Mouse (Mus musculus): ENCODE results near the gene B3gnt6.
"Not testable (repeated sequence)": the region's sequence is repeated elsewhere in the genome, so short reads cannot be mapped to it uniquely, and the experiment has no call there.

B3gnt6 gene

DNA sequence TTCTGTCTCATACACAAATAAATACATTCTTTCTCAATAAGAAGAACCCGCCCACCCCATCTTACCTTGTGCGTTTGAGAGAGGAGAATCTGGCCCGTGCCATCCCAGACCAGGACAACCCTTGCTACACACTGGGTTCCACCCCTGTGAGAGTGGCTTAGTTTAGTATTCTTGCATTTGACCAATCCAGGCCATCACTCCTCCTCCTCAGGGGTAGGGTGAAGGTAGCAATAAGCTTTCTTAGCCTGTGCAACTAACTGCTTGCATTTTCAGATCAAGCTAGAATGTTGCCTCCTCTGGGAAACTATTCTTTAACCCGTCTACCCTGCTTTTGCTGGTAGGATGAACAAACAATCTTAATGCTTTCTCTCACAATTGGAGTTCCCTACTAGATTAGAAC lies at the start of gene B3gnt6:
Gene B3gnt6 (minus strand): TSS at position 101 of the 400 bp plus-strand sequence.
- no peak for DNase-seq

DNA sequence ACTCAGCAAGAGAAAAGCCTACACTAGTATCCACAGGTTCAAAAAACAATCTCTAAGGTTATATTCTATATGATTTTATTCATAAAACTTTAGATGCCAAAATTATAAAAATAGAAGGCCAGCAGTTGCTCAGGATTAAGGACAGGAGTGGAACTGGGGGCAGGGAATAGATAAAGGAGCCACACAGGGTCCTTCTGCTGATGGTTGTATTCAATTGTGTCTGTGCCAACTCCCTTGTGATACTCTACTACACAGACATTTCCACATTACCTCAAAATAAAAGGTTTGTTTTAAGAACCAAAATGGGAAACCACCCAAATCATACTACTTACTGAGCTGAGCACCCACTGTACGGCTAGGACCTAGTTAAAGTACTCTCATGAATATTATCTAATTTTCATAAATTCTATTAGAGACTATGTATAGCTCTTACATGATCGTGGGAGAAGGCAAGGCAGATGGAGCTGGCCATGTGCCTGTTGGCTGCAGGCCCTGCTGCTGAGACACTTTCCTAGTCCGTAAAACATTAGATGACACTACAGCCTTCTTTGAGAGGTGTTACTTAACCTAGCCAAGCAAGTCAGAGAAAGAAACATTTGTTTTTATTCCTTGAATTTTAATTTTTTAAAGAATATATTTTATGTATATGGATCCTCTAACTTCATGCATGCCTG lies 37.5 kb upstream of the B3gnt6 start:
- DNase-seq: no peak

DNA sequence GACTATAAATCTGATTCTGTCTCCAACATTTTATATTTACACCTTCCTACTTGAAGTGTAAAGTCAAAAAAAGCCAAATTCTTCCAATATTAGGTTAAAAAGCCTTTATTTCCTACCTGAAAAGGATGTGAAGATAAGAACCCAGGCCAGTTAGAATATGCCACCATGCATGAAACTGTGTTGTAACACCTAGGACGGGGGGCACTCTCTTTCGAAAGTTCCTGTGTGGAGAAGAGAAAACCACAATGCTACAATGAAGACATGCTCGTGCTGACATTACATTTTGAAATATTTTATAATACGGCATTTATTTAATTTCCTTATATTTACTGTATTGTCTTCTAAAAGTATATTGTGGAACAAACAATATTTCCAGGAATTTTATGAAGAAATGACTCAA lies 24.5 kb upstream of the B3gnt6 start:
- no peak for DNase-seq

DNA sequence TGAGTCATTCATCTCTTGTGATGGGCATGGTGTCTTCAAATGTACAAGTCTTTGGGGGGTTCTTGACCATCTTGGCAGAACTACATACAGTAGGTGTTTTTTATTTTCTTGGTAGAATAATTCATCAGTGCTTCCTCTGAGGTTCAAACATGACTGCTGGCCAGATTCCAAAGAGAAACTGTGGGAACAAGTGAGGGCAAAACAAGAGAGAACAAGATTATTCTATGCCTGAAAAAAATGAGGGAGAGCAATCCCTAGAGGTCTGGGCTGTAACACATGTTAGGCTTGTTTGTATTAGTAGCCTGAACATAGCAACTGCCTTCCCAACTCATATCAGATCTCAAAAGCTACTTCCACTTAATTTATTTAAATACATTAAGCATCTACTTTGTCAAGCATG lies 17.4 kb upstream of the B3gnt6 start:
- DNase-seq: no peak

GRCm38 (mm10) chr7:98202946-98203345 lies 3.7 kb upstream of the B3gnt6 start:
- DNase-seq: no peak

DNA sequence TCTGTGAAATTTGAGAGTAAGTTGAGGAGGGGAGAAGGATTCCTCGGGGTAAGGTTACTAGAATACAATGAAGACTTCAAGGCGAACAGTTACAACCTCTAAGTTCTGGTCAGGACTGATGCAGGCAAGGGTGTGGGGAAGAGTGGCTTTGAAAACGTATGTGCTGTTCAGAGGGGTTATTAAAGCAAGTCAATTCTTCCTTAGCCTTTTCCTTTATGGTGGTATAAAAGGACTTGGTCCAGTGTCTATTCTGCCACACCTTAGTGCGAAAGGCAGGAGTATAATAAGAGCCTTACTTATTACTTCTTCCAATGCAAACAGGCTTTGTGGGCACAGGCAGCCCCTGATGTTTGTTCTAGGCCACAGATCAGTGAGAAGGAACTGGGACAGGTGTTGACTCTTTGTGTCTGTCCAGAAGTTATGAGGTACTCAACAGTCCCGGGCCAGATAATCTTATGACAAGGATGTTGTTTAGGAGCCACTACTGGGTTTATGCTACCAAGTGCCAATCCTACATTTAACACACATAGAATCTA lies 2.3 kb upstream of the B3gnt6 start:
- no peak for DNase-seq

GRCm38 (mm10) chr7:98200396-98200795 lies 1.1 kb upstream of the B3gnt6 start:
- no peak for DNase-seq

GRCm38 (mm10) chr7:98195151-98195801 lies 4.0 kb downstream of the B3gnt6 start:
- no peak for DNase-seq

DNA sequence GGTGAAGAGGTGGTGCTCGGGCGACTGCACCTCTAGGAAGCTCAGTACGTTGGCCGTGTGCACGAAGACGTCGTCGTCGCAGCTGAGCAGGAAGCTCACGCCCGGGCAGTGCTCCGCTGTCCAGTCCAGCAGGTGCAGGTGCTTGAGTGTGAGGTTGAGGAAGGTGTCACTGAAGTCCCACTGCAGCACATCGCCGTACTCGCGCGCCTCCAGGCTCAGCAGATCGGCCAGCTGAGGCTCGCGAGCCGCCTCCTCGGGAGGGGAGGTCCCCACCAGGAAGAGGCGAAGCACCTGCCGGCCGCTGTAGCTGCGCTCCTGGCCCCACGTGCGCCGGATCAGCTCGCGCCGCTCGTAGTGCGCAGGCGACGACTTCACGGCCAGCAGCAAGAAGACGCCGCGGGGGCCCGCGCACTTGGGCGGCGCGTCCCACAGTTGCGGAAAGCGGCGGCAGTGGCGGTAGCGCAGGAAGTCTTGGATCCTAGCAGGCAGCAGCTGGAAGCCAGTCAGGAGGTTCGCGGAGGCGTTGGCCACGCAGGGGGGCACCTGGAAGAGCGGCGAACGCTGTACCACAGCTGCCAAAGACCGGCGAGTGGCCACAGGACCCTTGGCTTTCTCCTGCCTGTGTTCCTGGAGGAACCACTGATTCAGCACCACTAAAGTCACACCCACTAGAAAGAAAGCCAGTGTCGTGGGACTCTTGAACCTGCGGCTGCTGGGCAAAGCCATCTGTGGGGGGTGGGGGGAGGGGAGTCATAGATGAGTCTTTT lies 5.1 kb downstream of the B3gnt6 start:
- DNase-seq: peak; percentile 70

- peak; percentile 76 for DNase-seq
Observed at GRCm38 (mm10) chr7:98193515-98194025, 5.7 kb downstream of the B3gnt6 start.

DNA sequence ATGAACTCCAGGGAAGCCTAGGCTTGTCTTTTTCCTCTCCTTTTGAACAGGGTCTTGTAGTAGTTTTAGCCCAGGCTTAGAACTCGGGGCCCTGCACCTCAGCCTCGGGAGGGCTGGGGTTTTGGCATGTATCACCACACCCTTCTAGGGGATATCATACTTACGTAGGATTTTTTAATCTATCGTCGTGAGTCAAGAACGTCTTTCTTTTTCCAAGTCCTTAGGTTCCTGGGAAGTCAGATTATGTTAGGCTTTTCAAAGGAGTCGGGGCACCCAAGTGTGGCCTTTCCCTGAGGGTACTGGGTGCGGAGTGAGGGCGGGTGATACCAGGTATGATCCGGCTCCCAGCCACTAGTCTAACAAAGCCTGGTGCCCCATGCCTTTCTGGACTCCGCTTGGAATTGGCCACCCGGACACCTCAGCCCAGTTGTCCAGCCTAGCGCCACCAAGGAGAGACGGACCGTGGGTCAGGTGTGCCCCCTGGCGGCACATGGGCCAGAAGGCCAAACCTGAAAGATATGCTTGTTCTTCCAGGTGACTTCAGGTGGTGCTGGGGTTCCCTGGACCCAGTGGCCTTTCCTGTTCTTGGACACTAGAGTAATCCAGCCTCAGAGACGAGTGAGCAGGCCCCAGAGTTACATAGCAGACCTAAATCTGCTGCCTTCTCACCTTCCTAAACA lies 7.6 kb downstream of the B3gnt6 start:
- no peak for DNase-seq

DNA sequence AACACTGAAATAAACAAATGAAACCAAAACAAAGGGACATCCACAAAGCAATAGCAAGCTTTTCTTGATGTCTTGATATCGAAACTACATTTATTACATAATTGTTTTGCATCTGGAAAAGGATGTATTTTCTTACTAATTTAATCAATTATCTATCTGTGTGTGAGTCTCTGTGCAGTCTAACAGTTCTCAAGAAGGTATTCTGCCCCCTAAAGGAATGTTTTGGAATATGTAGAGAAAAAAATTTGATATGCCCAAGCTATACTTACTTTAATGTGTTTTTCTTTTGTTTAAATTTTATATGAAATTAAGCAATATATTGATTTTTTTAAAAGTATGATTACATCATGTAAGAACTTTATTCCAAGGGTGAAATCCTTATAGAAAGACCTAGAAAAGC lies 8.7 kb downstream of the B3gnt6 start:
- no peak for DNase-seq

DNA sequence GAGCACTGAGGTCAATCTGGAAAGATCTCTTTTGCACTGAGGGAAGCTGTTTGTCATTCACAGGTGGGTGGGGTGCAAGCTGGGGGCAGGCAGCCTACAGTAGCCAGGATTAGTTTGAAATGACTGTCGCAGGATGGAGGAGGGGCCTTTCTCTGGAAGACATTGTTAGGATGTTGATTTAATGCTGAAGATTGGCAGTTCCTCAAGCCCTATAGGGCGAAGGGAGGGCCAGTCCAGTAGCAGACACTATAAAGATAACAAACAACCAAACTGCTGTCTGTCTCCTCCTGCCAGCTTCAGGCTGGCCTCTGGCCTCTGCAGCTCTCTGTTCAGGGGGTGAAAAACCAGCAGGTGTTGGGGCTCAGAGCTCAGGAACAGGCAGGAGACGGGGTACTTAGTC lies 9.5 kb downstream of the B3gnt6 start:
- DNase-seq: no peak

- no peak for DNase-seq
Observed at GRCm38 (mm10) chr7:98188680-98189079, 10.6 kb downstream of the B3gnt6 start.

GRCm38 (mm10) chr7:98188238-98188637 lies 11.0 kb downstream of the B3gnt6 start:
- no peak for DNase-seq

GRCm38 (mm10) chr7:98187332-98187731 lies 11.9 kb downstream of the B3gnt6 start:
- DNase-seq: not testable (repeated sequence)

DNA sequence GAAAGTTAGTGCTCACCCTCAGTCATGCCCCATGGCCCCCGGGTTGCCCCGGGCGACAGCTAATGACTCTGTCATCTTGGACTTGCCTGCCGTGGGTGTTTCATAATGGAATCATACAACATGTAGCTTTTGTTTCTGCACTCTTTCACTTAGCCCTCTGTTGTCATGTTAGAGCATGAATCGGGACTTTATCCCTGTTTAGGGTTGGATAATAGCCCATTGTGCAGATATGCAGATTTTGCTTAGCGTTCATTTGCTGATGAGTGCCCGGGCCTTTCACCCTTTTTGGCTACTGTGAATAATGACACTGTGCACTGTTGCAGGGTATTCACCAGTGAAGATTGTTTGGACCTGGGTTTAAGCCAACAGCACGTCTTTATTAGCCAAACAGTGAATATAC lies 12.6 kb downstream of the B3gnt6 start:
- DNase-seq: peak; percentile 84

- no peak for DNase-seq
Observed at GRCm38 (mm10) chr7:98185326-98185725, 14.0 kb downstream of the B3gnt6 start.

DNA sequence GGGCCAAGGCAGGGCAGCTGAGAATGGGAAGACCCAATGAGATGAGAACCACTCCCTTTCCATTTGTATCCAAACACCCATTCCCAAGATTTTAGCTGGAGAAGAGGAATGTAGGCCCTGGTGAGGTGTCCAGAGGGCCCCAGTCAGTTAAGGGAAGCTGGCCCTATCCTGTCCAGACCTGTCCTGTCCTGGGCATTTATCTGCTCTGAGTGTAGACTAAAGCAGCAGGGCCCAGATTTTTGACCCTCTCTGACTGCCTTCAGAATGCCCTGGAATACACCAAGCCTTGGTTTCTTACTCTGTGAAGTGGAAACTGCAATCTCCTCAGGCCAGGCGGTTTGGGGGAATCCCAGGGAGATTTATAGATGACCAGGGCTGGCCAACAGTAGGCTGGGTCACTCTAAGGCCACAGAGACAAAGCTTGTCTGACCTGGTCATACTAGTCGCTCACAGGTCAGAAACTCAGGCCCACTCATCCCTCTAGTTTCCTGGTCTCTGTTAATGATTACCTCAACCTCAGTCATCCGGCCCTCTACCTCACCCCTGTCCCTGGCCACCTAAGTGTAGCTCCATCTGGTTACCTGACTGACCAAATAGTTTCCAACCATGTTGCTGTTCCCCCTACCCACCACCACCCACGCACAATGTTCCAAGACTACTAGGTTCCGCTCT lies 20.6 kb downstream of the B3gnt6 start:
- no peak for DNase-seq

DNA sequence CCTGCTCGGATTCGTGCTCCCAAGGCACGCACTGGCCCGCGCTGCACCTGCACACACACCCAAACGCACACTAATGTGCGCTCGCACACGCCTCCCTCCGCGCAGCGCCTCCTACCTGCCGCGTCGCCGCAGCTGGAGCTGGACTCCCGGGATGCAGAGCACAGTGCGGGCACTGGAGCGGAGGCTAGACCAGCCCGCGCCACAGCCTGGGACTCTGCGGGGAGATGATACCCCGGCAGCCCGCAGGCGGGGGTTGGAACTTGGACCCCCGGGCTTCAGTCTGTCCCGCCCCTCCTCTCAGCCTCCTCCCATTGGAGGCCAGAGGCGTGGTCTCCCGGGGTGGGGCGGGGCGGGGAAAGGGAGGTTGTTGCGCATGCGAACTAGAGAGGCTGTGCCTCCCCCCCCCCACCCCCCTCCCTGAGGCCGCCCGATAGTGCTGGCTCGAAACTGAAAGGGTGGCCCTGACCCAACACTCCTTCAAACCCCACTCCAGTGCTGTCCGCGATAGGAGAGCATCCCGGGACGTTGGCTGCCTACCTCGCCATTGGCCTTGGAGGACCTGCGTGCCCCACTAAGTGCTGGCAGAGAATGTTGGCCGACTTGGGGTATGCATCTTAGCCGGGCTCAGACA lies 21.2 kb downstream of the B3gnt6 start, which contains the start of gene Capn5:
Gene Capn5 (minus strand): TSS at position 346 of the 631 bp plus-strand sequence.
- DNase-seq: peak; percentile 85

DNA sequence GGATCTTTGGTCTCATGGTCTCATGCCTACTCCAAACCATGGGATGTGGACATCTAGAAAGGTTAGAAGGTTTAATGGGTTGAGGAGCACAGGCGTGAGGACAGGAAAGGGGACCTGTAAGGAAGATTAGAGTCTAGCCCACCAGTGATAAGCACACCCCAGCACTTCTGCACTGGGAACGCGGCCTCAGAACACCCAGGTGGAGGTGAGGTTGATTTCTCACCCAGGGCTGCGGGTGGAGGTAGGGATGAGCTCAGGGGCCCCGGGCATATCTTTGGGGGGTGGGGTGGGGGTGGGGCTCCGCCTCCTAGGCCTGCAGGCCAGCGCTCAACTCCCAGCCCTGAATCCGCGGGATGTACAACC lies 21.7 kb downstream of the B3gnt6 start:
- no peak for DNase-seq

DNA sequence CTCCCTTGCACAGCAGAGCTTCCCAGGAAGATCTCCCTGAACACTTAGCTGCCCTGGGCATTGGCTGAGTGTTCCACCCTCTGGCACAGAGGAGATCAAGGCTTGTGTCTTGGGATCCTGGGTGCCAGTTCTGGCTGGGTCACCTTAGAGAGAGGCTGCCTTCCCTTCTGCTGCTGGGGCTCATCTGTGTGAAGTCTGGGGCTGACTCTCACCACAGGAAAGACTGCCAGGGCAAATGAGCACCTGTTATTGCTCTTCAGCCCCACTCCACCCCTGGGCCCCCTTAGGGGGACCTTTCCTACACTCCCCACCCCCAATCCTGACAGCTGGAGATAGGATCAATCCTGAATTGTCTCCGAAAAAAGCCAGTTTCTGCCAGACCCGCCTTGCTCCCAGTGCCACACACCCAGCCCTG lies 22.2 kb downstream of the B3gnt6 start:
- DNase-seq: no peak

All from retina, postnatal 1 day (tissue).